Mouse (Mus musculus) megakaryocyte-erythroid progenitor cell, adult 5-6 weeks (primary cell): ENCODE data around the gene Hbb-bh2. TPM values are rescaled to one million over a fixed set of nuclear protein-coding genes. Genes with fewer than 3 reads are reported as not detected.
A peak's percentile ranks its signal among the peaks of the same experiment; 100 is the strongest.
"Not testable (repeated sequence)": the region's sequence is repeated elsewhere in the genome, so short reads cannot be mapped to it uniquely, and the experiment has no call there.

ENCODE experiments used
- ATAC-seq: replicated peaks from 2 replicates; pipeline ENCODE4 v1.8.0; 2016; ENCODE audit warnings: mild to moderate bottlenecking, inconsistent platforms; ENCODE audit not compliant: severe bottlenecking, poor library complexity, low FRiP score, low TSS enrichment
- total RNA-seq, 2 experiments: library from RNA; stranded (forward) in 1 of 2; stranded (reverse) in 1 of 2; fragments of 200-1000, 215-1000 nt in 1 of 2; fragments of >200 nt in 1 of 2; fragmentation: Nextera tagmentation in 1 of 2; gene quantifications; 2 replicates each; pipeline ENCODE4 v1.2.3; 2014 to 2017

The Hbb-bh2 gene
- not detected in 2 replicates for total RNA-seq (2014; fragmentation: Nextera tagmentation)
- not detected in 2 replicates for total RNA-seq (2017)

DNA sequence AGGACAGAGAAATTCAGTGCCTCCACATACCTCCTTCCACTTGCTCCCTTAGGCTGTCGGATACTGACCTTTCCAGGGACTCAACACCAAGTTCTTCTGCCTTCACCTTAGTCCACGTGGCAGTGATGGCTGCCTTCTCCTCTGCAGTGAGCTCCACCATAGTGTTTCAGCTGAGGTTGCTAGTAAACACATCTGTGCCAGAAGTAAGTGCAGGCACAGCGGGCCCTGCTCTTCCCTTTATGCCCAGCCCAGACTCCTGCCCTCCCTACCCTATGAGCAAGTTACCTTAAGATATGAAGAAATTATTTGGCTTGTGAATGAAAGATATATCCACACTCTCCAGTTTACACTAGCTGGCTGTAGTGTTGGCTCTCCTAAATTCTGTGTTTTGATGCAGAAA lies at the start of gene Hbb-bh2:
Gene Hbb-bh2 (minus strand): TSS at position 253 of the 400 bp plus-strand sequence.
- ATAC-seq: no peak

DNA sequence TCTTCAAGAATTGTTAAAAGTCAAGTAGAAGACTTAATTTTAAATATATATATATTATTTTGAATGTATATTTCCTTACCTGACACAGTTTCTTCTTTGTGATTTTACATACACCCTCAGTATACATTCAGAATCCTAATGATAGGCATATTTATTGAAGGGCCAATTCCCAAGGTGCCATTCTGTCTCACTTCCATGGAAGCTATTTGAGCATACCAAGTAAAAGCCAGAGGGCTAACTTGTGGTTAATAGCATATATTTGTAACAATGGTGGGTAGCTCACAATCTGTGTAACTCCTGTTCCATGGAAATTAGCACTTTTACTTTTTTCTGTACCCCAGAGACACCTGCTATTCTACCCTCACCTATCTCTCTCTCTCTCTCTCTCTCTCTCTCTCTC lies 45.8 kb upstream of the Hbb-bh2 start, which contains the start of gene Olfr66:
Gene Olfr66 (minus strand): TSS at position 101 of the 400 bp plus-strand sequence.
- ATAC-seq: no peak

DNA sequence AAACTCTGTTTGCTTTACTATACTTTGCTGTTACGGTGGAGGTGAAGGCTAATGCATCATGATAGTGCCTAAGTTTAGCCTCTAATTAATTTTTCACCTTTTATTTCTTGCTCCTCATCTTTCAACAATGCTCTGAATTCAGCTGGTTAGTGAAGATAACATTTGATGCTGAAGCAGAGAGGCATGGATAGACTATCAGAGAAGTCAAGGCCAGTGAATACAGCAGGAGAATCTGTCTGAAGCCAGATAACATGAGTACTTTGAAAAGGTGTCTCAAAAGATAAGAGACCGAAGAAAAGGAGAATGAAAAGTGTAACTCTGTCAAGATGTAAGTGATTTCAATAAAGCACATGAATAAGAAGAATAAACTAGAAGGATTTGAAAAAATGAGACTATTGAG lies 36.8 kb upstream of the Hbb-bh2 start:
- peak; percentile 91 for ATAC-seq

DNA sequence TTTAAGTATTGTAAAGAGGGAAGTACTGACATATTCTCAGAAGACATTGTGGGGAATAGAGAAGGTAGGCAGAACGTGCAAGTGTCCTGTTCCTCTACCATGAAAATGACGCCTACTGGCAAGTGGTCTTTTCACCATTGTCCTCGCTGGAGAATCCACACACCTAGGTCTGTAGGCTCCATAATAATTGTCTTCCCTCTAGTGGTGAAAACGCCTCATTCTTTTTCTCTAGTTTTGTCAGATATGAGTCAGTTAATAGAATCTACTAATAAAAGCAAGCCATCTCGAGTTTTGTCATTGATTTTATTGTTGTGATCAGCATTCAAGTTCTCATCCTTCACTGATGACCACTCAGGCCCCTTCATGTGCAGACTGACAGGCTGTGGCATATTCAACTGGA lies 34.1 kb upstream of the Hbb-bh2 start:
- 0 out of 2 replicates have a peak, but pooled peaks have one; percentile 28 for ATAC-seq

DNA sequence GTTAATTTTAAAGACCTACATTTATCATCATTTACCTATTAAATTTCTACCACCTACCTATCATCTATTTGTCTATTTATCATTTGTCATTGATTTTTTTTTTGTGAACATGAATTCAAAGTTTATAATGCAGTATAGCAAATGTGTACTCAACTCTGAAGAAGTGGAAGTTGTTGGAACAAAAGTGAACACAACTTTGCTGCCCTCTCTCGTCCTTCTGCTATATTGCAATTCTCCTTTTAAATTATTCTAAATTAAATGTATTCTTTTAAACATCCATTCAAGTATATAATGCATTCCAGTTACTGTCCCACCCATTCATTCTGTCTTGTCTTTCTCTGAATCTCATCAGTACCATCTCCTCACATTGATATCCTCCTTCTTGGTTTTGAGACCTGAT lies 32.7 kb upstream of the Hbb-bh2 start:
- no peak for ATAC-seq

DNA sequence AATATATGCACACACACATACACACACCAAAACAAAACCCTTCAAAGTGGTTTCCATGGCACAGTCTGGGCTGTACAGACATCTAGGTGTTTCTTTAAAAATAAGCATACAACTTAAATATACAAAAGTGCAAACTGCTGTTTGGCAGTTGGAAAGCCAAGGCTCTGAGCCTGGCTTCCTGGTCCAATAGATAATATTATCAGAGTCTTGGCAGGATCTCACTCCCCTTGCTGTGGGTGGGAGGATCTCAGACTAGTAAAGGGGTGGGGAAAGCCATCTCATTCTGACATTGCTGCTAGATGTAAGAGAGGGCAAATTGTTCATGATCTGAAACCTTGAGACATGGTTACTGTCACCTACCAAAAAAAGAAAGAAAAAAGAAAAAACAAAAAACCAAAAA lies 30.3 kb upstream of the Hbb-bh2 start:
- ATAC-seq: peak; percentile 92

DNA sequence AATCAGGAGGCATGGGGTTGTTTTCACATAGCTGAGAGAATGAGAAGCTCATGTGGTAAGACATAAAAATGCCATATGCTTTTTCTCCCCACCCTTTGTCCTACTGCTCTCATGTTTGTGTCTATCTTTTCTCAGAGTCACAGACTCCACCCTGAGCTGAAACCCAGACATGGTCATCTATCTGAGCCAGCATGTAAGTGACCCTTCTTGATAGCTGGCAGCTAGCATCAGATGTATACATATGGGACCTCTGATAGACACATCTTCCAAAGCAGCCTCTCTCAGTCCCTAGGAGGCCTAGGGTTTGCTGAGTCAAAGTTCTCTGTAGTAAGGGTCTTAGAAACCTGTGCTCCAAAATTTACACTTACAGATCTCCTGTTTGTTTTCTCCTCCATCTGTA lies 25.4 kb upstream of the Hbb-bh2 start:
- peak; percentile 77 for ATAC-seq

DNA sequence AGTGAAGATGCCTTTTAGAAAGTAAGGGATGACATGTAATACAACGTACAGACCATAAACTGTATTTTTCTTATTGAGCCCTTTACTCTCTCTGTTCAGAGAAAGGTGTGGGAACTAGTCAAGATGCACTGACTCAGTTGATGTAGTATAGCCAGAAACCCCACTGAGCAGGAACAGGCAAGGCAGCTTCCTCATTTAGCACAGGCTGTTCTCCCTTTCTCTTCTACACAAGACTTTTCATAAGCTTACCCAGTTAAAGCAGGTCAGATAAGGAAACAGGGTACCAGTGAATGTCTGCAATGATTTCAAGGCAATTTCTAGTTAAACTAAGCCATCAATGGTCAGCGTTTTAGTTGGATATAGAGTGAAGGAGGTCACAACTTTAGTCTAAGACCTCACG lies 21.2 kb upstream of the Hbb-bh2 start:
- ATAC-seq: no peak

DNA sequence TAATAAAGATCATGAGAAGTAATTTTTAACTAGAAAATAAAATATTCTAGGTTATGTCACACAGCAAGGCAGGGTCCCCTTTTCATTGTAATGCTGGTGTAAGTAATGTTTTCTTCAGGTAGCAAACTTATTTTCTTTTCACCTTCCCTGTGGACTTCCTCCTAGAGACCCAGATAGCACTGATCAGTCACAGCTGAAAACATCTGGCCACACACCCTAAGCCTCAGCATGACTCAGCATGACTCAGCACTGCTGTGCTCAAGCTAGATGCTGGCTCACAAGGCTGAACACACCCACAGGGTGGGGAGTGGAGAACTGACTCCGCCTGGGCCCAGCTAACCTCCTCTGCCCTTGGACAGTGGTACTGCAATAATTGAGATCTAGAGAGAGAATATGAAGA lies 20.5 kb upstream of the Hbb-bh2 start:
- peak; percentile 88 for ATAC-seq

DNA sequence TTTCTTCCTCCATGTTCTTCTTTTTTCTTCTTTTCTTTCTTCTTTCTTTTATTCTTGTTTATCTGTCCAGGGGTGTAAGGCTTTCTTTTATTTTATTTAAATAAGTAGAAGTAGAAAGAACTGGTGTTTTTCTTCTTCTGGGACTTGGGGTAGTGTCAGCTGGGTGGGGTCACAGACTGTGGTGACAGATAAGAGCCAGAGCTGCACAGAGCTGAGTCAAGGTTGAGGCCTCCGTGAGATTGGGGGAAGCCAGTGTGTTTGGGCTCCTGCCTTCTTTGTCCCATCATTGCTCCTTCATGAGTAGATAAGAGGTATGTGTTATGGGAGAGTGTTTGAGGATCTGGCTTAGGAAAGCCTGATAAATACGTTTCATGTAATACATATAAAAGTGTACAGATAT lies 18.8 kb upstream of the Hbb-bh2 start:
- ATAC-seq: peak; percentile 94

DNA sequence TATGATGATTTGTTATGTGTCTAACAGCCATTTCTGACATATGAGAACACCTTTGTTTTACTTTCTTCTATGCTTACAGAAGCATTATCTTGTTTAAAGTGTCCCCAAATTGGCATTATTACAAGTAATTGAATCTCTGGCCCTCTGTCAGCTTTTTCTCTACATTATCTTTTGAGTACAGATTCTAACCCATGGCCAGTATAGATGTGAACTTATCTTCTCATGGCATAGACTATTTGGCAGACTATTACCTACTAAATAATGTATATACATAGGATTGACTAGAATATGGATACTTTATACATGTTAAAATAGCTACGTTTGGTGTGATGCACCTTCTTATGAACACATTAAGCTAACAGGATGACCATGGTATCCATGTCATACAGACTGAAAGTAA lies 14.3 kb upstream of the Hbb-bh2 start:
- ATAC-seq: peak; percentile 66

DNA sequence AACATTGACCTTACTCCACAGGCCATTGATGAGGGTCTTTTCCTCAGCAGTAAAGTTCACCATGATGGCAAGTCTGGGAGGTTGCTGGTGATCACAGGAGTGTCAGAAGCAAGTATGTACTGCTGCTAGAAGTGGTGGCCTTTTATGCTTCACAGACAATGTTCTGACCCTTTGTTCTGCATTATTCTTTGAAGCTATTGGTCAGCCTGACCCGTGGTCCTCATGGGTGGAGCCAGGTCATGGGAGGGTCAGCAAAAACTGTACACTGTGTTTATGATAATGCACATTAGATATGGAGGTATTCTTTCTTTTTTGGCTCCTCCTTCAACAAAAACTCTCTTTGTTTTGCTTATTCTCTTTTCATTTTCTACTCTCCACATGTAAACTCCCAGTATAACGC lies 12.8 kb upstream of the Hbb-bh2 start, which contains the start of gene Hbb-y:
Gene Hbb-y (minus strand): TSS at position 127 of the 400 bp plus-strand sequence.
- no peak for ATAC-seq

DNA sequence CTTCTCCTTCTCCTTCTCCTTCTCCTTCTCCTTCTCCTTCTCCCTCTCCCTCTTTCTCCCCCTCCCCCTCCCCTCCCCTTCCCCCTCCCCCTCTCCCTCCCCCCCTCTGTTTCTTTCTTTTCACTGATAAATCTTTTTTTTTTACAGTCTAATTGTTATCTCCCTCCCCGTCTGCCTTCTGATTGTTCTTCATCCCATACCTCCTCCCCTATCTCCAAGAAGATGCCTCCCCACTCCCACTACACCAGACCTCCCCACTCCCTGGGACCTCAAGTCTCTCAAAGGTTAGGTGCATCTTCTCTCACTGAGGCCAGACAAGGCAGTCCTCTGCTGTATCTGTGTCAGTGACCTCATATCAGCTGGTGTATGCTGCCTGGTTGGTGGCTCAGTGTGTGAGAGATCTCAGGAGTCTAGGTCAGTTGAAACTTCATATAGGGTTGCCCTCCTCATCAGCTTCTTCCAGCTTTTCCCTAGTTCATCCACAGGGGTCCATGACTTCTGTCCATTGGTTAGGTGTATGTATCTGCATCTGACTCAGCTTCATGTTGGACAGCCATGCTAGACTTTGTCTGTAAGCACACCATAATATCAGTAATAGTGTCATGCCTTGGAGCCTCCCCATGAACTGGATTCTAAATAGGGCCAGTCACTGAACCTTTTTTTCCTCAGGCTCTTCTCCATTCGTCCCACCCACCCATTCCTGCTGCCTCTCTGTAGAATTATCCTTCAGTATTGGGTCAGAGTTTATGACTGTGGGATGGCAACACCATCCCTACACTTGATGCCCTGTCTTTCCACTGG lies 4.4 kb upstream of the Hbb-bh2 start:
- ATAC-seq: no peak

DNA sequence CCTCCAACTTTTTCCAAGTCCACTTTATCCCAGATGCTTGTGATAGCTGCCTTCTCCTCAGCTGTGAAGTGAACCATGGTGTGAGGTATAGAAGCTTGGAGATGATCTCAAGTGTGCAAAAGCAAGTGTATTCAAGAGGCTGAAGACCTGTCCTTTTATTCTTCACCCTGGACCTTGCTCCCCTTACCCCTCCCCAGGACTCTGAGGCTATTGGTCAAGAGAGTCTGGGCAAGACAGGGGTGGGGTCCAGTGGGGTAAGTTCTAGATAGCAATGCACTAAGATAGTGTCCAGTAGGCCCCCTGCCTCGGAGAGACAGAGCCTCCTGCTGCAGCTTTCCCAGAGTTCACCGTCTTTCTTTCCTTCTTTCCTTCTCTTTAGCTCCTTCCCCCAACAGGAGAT lies 2.7 kb upstream of the Hbb-bh2 start, which contains the start of gene Hbb-bh1:
Gene Hbb-bh1 (minus strand): TSS at position 131 of the 400 bp plus-strand sequence.
- ATAC-seq: no peak

DNA sequence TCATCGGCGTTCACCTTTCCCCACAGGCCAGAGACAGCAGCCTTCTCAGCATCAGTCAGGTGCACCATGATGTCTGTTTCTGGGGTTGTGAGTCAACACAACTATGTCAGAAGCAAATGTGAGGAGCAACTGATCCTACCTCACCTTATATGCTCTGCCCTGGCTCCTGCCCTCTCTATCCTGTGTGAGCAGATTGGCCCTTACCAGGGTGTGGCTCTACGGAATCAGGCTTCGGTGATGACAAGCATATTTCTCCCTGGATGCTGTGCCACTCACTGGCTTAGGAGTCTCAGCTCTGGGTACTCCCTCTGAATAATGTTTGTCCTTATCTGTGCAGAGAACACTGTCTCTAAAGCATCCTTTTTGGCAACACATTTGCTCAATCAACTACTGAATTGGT lies 12.5 kb downstream of the Hbb-bh2 start, which contains the start of gene Hbb-bs:
Gene Hbb-bs (minus strand): TSS at position 289 of the 400 bp plus-strand sequence.
- ATAC-seq: peak; percentile 95

DNA sequence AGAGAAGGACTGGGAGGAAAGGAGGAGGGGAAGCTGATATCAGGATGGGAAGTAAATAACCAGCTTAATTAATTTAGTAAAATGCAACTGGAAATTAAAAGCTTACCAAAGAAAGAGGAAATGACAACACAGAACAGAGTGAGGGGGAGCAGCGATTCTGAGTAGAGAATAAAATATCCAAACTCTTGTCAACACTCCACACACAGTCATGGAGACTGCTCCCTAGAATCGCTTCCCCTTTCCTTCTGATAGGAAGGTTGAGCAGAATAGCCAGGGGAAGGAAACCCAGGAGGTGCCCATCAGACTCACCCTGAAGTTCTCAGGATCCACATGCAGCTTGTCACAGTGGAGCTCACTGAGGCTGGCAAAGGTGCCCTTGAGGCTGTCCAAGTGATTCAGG lies 13.2 kb downstream of the Hbb-bh2 start:
- ATAC-seq: not testable (repeated sequence)

DNA sequence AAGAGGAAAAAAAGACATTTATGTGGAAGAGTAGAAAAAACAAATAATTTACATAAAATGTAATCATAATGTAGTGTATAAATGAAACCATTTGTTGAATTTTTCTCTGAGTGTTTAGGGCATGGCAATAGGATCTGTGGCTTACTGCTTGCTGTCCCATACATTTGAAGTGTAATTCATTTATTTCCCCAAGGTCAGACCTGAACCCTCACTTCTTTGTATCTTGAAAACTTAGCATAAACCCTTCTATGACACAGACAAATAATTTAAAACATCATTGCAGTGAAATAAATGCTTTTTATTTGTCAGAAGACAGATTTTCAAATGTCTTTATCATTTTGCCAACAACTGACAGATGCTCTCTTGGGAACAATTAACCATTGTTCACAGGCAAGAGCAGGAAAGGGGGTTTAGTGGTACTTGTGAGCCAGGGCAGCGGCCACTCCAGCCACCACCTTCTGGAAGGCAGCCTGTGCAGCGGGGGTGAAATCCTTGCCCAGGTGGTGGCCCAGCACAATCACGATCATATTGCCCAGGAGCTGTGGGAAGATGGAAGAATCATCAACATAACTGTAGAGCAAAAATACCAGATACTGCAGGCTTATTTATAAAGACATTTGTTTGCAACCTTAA lies 13.9 kb downstream of the Hbb-bh2 start:
- no peak for ATAC-seq

DNA sequence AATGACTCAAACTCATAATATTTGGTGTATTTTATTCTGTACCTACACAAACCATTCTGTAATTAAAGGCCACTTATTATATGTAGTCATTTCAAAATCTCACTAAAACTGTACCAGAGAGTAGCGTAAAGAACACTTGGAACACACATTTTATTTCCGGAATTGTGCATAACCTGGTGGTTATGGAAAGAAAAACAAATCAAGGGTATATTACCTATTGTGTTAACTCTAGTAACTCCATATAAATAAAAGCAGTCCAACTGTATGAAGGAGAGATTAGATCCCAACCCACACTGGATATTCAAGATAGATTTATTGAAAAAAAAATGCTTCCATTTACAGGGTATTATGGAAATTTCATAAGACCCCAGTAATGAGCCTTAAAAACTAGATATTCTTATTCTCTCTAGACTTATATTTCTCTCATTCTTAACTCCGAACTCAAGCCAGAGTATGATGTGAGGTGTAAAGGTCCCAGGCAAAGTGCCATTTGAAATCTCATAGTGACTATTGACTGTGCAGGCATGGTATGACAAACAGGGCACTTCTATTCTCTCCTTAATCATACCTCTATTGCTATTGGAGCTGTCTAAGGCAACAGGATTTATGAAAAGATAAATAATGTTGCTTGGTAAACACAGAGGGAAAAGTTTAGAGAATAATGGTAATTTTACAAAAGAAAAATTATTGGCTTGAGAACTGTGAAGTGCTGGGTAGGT lies 14.6 kb downstream of the Hbb-bh2 start:
- no peak for ATAC-seq

DNA sequence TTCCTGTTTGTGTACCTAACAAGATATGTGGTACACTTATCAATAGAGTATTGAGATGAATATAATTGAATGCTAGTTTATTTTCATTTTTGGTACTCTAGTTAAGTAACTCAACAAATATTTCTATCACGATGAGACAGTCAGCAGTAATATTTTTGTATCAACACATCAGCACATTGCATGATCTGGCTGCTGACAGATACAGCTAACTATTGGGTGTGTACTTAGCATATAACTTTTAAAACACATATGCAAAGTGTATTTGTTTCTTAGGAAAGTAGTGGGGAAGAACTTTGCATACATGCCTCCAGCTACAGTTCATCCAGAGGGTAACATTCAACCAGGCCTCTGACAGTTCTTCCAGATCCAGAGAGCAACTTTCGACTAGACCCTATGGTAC lies 15.7 kb downstream of the Hbb-bh2 start:
- peak; percentile 33; the same call in 1 of the 2 replicates for ATAC-seq

DNA sequence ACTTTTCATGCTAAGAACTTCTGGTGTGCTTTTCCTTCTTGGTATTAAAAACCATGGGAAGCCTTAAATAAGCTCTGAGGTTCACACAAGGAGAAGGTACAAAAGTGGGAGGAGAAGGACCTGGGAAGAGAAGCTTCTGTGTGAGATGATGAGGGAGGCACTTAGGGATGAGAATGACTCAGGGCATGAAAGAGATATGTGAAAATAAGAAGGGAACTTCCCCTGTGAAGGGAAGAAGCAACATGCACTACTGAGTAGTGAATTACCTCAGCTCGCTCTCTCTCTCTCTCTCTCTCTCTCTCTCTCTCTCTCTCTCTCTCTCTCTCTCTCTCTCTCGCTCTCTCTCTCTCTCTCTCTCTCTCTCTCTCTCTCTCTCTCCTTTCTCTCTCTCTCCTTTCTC lies 25.2 kb downstream of the Hbb-bh2 start:
- not testable (repeated sequence) for ATAC-seq
